Mouse (Mus musculus): Measurements from ENCODE around the gene Slc3a2.

- TF ChIP-seq CTCF (IDR thresholded peaks at IDR 0.05; ENCODE audit: insufficient read depth, low read length): no peak
- TF ChIP-seq POLR2A (IDR thresholded peaks at IDR 0.05; ENCODE audit: borderline replicate concordance, extremely low read depth, low read depth, low read length): no peak
These were observed 9.0 kb downstream of the Slc3a2 start for GRCm38 (mm10) chr19:8713997-8714652.
